Mouse (Mus musculus) heart, embryonic 16.5 days (tissue): ENCODE data around the gene 2610528J11Rik. TPM values are rescaled to one million over a fixed set of nuclear protein-coding genes. Genes with fewer than 3 reads are reported as not detected.
A peak's percentile ranks its signal among the peaks of the same experiment; 100 is the strongest.

Experiments used
- ATAC-seq: fragments of 200-750 bp; cut with Nextera tagmentation; replicated peaks from 2 replicates; pipeline ENCODE4 v1.8.0; 2017; ENCODE audit warnings: moderate number of reproducible peaks; ENCODE audit not compliant: insufficient read depth, low FRiP score; ENCODE audit errors: extremely low read depth
- H3K27ac ChIP-seq: fragments of 300-500 bp; sonication (generic); 2 replicates; pipeline ENCODE4 v1.5.1; 2014; ENCODE audit warnings: mild to moderate bottlenecking, low read length, control low read depth, moderate library complexity
- H3K27me3 ChIP-seq: fragments of 300-500 bp; sonication (generic); 2 replicates; pipeline ENCODE4 v1.6.1; 2014; ENCODE audit warnings: low read length, mixed read lengths; ENCODE audit not compliant: control insufficient read depth, insufficient read depth
- H3K36me3 ChIP-seq: fragments of 300-500 bp; sonication (generic); 2 replicates; pipeline ENCODE4 v1.6.1; 2014; ENCODE audit not compliant: control insufficient read depth, insufficient read depth
- H3K4me1 ChIP-seq: fragments of 300-500 bp; sonication (generic); 2 replicates; pipeline ENCODE4 v1.6.1; 2014; ENCODE audit warnings: low read length, mixed read lengths; ENCODE audit not compliant: control insufficient read depth, insufficient read depth
- H3K4me2 ChIP-seq: fragments of 300-500 bp; sonication (generic); 2 replicates; pipeline ENCODE4 v1.6.1; 2014; ENCODE audit warnings: low read depth, mild to moderate bottlenecking, control low read depth, low read length
- H3K4me3 ChIP-seq: fragments of 300-500 bp; sonication (generic); 2 replicates; pipeline ENCODE4 v1.5.1; 2014; ENCODE audit warnings: mild to moderate bottlenecking, control low read depth, low read length
- H3K9ac ChIP-seq: fragments of 300-500 bp; sonication (generic); 2 replicates; pipeline ENCODE4 v1.6.1; 2014; ENCODE audit warnings: low read length, control low read depth
- H3K9me3 ChIP-seq: fragments of 300-500 bp; sonication (generic); replicated peaks from 2 replicates; pipeline ENCODE4 v1.6.1; 2016; ENCODE audit warnings: low read length; ENCODE audit not compliant: control insufficient read depth
- WGBS: fragments of 180-500 bp; shearing (Covaris S2); extraction: QIAGEN DNeasy Blood & Tissue Kit; methylation state at CpG from one replicate; pipeline ENCODE4 v1.1.7; 2014; 5-methylcytosine and 5-hydroxymethylcytosine counted together
- polyA plus RNA-seq: library from polyadenylated mRNA; unstranded; fragments of >200 nt; fragmentation: Nextera tagmentation; extraction: Ambion mirVana; gene quantifications from 2 replicates; pipeline ENCODE4 v1.2.1, GENCODE M21; 2015

The 2610528J11Rik gene
- polyA plus RNA-seq, 1 experiment from 2014 or later = 1.4 TPM

DNA sequence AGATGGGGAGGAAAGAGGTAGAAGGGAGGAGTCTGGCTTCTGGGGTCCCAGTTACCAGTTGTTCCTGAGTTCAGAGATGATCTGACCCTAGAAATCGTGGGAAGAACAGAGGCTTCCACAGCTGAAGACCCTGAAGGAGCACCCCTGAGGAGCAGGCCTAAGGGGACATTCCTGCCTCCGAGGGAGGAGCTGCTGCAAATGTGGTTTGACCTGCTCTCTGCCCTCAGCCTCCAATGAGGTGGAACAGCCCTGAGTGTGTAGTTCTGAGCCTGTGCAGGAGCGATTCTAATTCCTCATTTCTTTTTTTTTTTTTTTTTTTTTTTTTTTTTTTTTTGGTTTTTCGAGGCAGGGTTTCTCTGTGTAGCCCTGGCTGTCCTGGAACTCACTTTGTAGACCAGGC is 6.4 kb downstream of the 2610528J11Rik start:
- no peaks in the 10 kb centered on the region for H3K27me3 ChIP-seq
- no peaks in the 10 kb centered on the region for H3K4me1 ChIP-seq
- 57% methylated on average over 3 of the region's 4 CpGs for WGBS
- no peaks in the 10 kb centered on the region for H3K36me3 ChIP-seq
- no peak for ATAC-seq
- H3K9me3 ChIP-seq = no peaks in the 10 kb centered on the region
- H3K4me2 ChIP-seq = no peak overlapping the region
- no peak overlapping the region for H3K9ac ChIP-seq
- no peak overlapping the region for H3K27ac ChIP-seq
- H3K4me3 ChIP-seq = no peak overlapping the region

DNA sequence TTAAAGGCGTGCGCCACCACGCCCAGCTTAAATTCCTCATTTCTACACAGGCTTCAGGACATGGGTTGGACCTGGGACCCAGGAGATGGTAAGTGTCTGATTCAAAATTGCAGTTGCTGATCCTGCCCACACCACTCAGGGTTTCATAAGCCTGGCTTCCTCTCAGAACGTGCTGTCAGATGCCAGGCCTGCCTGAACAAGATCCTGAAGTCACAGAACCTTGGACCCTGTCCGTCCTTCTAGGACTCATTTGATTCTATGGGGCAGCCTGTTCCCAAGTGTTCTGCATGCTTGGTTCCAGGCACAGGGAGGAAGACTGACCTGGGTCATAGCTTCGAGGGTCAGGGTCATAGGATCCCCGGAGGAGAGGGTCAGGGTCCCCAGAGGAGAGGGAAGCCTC is 6.8 kb downstream of the 2610528J11Rik start:
- ATAC-seq = no peak
- Histone ChIP-seq H3K27ac (no peak overlapping the region), H3K4me3 (no peak overlapping the region), H3K4me2 (no peak overlapping the region), H3K27me3 (peaks cover under 1% of the 10 kb centered on the region; the same call in 1 of the 2 replicates), H3K36me3 (no peaks in the 10 kb centered on the region), H3K9me3 (no peaks in the 10 kb centered on the region), H3K4me1 (no peaks in the 10 kb centered on the region), H3K9ac (no peak overlapping the region)
- WGBS = 80% methylated on average over 7 of the region's 7 CpGs

DNA sequence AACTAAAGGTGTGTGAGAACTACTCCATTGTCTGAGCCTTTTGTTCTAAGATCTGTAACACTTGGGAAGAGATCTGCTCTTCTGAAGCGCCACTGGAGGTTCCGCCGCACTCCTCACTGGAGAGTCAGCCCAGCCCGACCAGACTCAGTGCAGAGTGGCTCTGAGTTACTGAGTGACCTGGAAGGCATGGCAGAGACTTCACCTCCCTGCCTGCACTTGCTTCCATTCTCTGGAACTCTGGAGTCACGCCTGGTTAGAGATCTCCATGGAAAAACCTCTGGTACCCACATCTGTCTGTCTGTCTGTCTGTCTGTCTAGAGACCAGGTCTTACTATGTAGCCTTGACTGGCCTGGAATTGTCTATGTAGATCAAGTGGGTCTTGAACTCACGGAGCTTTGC is 8.8 kb downstream of the 2610528J11Rik start:
- Histone ChIP-seq H3K9ac (no peak overlapping the region), H3K4me2 (no peak overlapping the region), H3K4me1 (no peaks in the 10 kb centered on the region), H3K9me3 (no peaks in the 10 kb centered on the region), H3K36me3 (no peaks in the 10 kb centered on the region), H3K27me3 (peaks cover 4% of the 10 kb centered on the region), H3K27ac (no peak overlapping the region), H3K4me3 (no peak overlapping the region)
- ATAC-seq = no peak
- WGBS = 79% methylated on average over 6 of the region's 6 CpGs

DNA sequence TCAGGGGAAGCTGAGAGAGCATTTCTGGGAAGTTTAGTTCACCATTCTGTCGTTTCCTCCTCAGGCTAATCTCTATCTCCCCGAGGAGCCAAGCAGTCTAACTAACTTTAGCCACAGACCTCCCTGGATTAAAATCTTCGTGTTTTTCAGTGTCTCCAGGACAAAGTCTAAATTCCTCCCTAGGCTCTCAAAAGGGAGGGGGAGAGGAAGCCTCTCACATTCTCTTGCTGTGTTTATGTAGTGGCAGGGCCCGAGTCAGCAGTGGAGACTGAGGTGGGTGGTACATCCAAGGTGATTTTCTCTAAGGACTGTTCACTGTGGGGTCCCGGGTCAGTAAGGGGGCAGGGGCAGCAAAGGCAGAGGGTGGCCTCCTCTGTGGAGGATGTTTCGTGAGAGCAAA is 11.0 kb downstream of the 2610528J11Rik start:
- no peak for ATAC-seq
- H3K27me3 ChIP-seq = peaks cover 11% of the 10 kb centered on the region
- no peak overlapping the region for H3K4me2 ChIP-seq
- WGBS = 33% methylated on average over 6 of the region's 6 CpGs
- no peaks in the 10 kb centered on the region for H3K36me3 ChIP-seq
- no peak overlapping the region for H3K9ac ChIP-seq
- H3K27ac ChIP-seq = no peak overlapping the region
- no peaks in the 10 kb centered on the region for H3K4me1 ChIP-seq
- no peak overlapping the region for H3K4me3 ChIP-seq
- no peaks in the 10 kb centered on the region for H3K9me3 ChIP-seq

DNA sequence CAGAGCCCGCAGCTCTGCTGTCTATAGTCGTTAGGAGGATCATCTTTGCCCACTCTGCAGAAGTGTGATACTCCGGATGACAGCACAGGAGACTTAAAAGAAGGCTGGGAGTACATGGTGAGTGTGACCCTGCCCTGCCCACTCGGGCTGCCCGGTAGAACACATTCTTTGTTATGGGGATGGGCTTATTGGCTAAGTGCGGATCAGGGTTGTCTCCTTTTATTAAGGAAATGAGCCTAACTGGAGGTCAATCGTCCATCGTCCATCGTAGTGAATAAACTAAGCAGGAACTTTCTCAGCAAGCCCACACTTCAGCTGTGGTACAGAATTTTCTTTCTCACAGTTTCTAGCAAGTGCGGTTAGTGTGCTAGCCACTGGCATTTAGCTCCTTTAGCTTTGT is 13.1 kb downstream of the 2610528J11Rik start:
- Histone ChIP-seq H3K27ac (no peak overlapping the region), H3K9ac (no peak overlapping the region), H3K4me1 (peaks cover 4% of the 10 kb centered on the region; the same call in 1 of the 2 replicates), H3K4me2 (no peak overlapping the region), H3K4me3 (no peak overlapping the region), H3K27me3 (peaks cover 12% of the 10 kb centered on the region), H3K9me3 (no peaks in the 10 kb centered on the region), H3K36me3 (no peaks in the 10 kb centered on the region)
- 47% methylated on average over 10 of the region's 10 CpGs for WGBS
- ATAC-seq = no peak

DNA sequence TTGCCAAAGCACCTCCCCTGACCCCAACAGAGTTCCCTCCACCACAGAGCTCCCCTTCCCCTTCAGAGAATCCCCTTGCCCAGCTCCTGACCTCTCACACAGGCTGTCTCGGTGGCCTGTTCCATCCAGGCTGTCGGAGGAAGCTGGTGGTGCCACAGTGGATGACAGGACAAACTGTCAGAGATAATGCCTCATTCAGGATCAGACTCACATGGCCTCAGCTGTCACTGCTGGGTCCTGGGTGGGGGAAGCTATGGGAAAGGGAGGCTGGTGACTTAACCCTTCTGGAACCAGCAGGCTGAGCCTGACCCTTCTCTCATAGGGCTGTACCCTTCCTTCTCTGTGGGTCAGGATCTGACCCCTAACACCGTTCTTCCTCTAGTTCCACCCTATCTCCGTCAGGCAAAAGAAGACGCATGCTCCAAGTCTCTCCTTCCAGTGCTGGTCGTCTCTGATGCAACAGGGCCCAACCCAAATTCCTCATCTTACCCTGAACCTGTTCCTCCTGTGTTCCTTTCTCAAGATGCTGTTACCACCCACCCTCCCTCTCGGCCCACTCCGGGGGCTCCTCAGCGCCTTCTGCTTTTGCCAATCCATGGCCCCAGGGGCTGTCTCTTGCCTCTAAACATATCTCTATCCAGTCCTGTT is 15.8 kb downstream of the 2610528J11Rik start:
- no peak overlapping the region for H3K27ac ChIP-seq

DNA sequence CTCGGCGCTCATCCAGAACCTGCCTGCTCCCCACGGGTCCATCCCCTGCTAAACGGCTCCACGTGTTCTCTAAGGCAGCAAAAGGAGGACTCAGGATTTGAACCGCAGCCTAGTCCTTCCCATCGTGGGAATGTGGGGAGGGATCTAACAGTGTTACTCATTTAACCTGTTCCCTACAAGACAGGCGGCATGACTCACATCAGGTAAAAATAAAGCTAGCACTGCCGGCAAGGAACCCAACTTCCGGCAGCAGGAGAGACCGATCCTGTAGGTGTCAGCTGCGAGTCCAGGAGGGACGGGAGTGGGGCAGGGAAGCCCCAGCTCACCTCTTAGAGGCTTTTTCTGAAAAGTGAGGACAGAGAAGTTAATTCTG is 16.3 kb downstream of the 2610528J11Rik start:
- H3K27ac ChIP-seq = no peak overlapping the region
- 8% methylated on average over 13 of the region's 13 CpGs for WGBS
- peak overlapping the region; percentile 61 for H3K9ac ChIP-seq

More for the DNA sequence above, 15.8 kb downstream of the 2610528J11Rik start:
- Histone ChIP-seq H3K4me2 (peak overlapping the region; percentile 79), H3K27me3 (peaks cover 12% of the 10 kb centered on the region), H3K9me3 (peaks cover 2% of the 10 kb centered on the region; the same call in 1 of the 2 replicates), H3K36me3 (no peaks in the 10 kb centered on the region), H3K4me3 (peak overlapping the region; percentile 49), H3K4me1 (peaks cover 4% of the 10 kb centered on the region; the same call in 1 of the 2 replicates), H3K9ac (peak overlapping the region; percentile 61)
- no peak for ATAC-seq
- 41% methylated on average over 9 of the region's 9 CpGs for WGBS

DNA sequence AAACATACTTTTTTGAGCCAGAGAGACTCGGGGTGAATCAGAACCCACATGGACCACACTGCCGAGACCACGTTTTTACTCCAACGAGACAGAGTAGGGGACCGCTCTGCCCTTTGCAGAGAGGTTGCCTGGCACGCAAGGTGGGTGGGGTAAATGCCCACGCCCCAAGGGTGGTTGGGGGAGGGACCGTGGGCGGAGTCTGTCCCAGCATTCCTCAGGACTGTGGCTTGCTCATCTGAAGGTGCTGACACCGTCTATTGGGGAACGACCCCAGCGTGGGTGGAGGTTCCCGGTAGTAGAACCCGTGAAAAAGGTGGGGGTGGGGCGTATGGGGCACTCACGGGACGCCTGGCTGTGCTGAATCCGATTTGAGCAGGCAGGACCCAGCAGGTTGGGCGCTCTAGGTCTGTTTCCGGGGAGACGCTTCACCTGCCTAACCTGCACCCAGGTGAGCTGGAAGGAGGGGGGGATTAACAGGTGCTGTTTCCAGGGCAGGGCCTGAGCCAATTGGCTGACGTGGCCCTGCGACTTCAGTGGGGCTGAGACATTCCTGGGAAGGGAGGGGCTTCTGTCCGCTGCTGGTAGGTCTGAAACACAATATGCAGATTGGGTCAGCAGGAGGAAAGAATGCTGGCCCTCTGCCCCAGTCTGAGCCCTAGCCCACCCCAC is 16.9 kb downstream of the 2610528J11Rik start, which contains the start of gene Tmem125:
Gene Tmem125, minus strand, starts transcription at position 453 of the 669 bp plus-strand sequence.
- 4% methylated on average over 24 of the region's 24 CpGs for WGBS
- H3K9me3 ChIP-seq = peaks cover 2% of the 10 kb centered on the region; the same call in 1 of the 2 replicates
- H3K27me3 ChIP-seq = peaks cover 10% of the 10 kb centered on the region
- no peak within 1 kb of the TSS for H3K27ac ChIP-seq
- peak within 1 kb of the TSS; percentile 61 for H3K9ac ChIP-seq
- H3K4me3 ChIP-seq = peak within 1 kb of the TSS; percentile 49
- peak; percentile 74; the same call in 1 of the 2 replicates for ATAC-seq
- peaks cover 4% of the 10 kb centered on the region; the same call in 1 of the 2 replicates for H3K4me1 ChIP-seq
- peak within 1 kb of the TSS; percentile 79 for H3K4me2 ChIP-seq
- H3K36me3 ChIP-seq = no peaks in the 10 kb centered on the region

More for the DNA sequence above, 16.3 kb downstream of the 2610528J11Rik start:
- Histone ChIP-seq H3K4me1 (peaks cover 4% of the 10 kb centered on the region; the same call in 1 of the 2 replicates), H3K27me3 (peaks cover 12% of the 10 kb centered on the region), H3K4me2 (peak overlapping the region; percentile 79), H3K4me3 (peak overlapping the region; percentile 49), H3K9me3 (peaks cover 2% of the 10 kb centered on the region; the same call in 1 of the 2 replicates), H3K36me3 (no peaks in the 10 kb centered on the region)
- no peak for ATAC-seq
